Mouse (Mus musculus) embryonic fibroblast, embryonic 13.5 days (primary cell): ENCODE data around the gene Etl4.

Experiments used
- CTCF ChIP-seq: IDR thresholded peaks from 2 replicates; pipeline ENCODE4 v1.5.1; 2011; ENCODE audit warnings: mild to moderate bottlenecking, control low read depth, low read length, moderate library complexity, borderline replicate concordance; ENCODE audit not compliant: insufficient read depth
- POLR2A ChIP-seq: IDR thresholded peaks from 2 replicates; pipeline ENCODE4 v1.6.1; 2011; ENCODE audit warnings: low read depth, mild to moderate bottlenecking, control low read depth, low read length, moderate library complexity

DNA sequence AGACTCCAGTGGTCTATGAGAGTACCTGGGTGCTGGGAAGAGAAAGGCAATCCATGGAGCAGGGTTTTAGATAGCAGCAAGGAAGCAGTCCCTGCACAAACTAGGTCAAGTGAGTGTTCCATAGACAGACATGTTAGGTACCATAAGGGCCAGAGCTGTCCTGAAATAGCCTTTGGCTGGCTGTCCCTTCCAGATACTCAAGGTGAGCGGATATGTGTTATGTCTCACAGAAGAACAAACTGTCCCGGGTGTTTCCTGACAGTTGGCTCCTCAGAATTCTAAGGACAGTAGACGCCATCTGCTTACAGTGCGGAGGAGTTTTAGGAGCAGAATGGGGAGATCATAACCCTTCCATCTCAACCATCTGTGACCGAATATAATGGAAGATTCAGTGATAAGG is 708.8 kb downstream of the Etl4 start:
- TF ChIP-seq POLR2A (no peak), CTCF (no peak)
